Mouse (Mus musculus) frontal cortex, adult 2 months (tissue): ENCODE measurements around the gene Ooep. TPM values are rescaled to one million over a fixed set of nuclear protein-coding genes. Genes with fewer than 3 reads are reported as not detected.

Experiments used
- DNase-seq, 2 experiments: peaks; one replicate each; pipeline ENCODE4 v3.0.0; 2022; ENCODE audit warnings: low spot score in 1 of 2; ENCODE audit errors: extremely low spot score in 1 of 2
- polyA plus RNA-seq: library from polyadenylated mRNA; depleted of rRNA; stranded (reverse); fragments of >200 nt; gene quantifications from 2 replicates; pipeline ENCODE4 v1.2.3, GENCODE M21; 2012; rRNA removed

Gene Ooep
- 0.06 and 0.08 TPM in 2 replicates for polyA plus RNA-seq

DNA sequence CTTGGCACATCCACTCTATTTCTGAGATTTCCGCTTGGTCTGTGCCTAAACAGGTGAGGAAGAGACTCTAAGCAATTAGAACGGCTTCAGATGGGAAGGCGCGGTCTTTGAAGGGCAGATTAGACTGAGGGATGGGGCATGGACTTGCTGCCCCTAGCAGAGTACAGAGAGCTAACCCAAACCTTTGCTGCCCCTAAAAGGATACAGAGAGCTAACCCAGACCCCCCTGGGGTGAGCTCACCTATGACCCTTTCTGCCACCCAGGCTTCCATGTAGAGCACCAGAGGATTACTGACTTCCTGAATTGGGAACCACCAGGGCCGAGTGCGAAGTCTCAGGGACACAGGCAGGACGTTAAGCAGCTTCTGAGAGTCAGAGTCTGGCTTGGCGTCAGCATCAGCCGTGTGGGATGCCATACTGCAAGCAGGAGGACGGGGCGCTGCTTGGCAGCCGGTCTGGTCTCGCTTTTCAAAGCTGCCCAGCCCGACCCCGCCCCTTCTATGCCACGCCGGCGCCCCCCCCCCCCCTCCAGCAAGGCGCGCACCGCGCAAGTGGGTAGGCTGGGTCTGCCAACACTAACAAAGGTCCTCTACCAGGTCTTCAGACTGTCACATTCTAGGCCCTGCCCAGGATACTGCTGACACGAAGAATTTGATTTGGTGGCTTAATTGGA lies at the start of gene Ooep:
TSS of gene Ooep (minus strand) at position 613 of the 673 bp plus-strand sequence.
- DNase-seq, result no peak

DNA sequence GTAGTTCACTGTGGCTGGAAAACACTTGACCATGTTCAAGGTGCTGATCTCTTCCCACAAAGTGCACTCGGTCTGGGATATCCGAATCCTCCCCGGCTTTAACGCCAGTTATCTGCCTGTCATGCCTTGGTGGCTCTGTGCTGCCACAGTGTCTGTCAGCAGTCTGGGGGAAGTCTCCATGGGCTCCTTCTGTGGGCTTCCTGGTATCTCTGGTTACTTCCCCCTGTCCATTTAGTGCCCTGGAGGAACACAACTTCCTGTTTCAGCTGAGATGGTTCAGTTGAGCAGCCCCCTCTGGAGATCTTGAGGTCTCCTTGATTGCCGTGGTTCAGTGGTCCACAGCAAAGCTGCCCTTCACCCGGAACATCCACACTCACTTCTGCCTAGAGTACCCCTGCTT lies 49.7 kb upstream of the Ooep start:
- no peak for DNase-seq

DNA sequence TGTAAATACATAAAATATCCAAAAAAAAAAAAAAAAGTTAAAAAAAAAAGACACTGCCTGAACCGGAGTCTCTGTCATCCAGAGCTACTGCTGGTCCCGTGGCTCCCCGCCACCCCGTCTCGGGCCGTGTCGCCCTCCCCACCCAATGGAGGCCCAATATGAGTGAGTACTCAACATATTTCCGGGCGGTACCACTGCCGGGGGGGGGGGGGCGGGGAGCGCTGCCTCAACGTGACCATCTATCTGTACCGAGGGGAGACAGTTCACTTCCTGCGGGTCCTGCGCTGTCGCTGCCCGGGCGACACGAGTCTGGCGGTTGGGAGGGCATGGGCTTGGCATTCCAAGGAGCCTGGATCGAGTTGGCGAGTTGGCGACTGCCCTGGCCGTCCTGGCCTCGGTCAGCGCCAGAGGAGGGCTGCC lies 48.8 kb upstream of the Ooep start:
- no peak for DNase-seq

DNA sequence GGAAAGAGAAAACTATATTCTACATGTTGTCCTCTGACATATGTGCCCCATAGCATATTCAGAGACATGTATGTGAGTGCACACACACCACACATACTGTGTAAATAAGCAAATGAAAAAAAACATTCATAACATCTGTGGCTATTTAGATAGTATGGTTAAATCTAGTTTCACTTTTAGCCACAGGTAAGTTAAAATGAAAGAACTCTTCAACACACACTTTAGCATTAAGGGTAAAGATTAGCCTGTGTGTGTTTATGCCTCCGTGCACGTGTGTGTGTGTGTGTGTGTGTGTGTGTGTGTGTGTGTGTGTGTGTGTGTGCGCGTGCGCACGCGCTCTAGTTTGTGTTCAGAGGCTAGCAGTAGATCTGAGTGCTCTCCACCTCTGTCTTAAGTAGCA lies 23.1 kb upstream of the Ooep start:
- DNase-seq, result no peak

DNA sequence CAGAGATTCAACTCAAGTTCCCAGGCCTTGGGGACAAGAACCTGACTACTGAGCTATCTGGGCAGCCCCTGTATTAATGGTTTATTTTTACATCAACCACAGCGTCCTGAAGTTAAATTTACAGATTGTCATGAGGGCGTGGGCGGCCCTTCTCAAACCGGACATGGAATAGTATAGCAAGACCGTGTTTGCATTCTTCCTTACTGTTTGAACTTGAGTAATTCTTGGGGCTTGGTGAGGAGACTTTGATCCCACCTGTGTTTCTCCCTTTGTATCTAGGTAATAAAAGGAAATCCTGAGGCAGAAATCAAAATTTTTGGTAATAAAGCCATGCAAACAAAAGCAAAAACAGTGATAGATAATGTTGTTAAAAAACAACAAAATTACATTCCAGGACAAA lies 22.0 kb upstream of the Ooep start:
- DNase-seq, result no peak

DNA sequence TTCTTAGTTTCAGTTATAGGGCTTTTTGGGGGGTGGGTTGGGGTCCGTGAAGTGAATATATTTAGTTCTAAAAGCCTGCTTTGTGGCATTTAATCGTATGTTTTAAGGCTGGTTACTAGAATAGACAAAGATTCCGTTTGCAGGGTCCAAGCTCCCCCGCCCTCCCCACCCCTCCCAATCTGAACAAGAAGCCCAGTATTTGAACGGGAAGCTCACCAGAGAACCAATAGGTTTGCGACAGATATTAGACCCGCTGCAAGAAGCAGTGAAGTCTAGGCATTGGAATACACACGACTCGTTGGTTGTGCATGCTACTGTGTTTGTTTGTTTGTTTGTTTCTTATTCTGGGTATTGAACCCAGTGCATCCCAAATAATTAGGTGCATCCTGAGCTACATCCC lies 18.0 kb upstream of the Ooep start:
- DNase-seq, result no peak

DNA sequence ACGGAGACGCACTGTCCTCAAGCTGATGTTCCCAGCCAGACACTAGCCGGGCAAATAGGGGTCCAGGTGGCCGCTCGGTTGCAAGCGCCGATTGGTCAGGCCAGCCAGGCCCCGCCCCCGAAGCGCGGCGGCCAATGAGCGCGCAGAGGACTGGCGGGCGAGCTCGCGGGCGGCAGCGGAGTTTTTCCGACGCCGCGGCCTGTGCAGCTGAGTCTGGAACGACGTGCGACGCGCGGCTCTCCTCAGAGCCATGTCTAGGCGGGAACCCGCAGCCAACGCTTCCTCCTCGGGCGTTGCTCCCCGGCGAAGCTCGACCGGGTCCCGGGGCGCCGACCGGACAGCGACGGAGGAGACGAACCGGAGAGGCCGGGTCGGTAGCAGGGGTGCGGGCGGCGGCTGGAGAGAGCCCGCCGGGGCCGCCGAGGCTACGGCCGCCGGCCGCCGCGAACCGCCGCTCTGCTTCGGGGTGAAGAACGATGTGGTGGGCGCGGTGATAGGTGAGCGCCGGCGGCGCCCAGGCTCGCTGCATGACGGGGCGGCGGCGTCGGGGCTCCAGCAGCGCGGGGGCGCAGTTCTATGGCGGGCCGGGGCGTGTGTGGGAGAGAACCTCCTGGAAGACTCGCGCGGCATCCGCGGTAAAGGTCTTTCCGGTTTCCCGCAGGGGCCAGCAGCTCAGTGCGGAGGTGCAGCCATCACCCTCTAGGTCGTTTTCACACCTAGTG lies 17.3 kb upstream of the Ooep start, which contains the start of gene Ddx43:
TSS of gene Ddx43 (plus strand) at position 148 of the 722 bp plus-strand sequence.
- DNase-seq, result peak in 1 of 2 experiments; percentile 17

DNA sequence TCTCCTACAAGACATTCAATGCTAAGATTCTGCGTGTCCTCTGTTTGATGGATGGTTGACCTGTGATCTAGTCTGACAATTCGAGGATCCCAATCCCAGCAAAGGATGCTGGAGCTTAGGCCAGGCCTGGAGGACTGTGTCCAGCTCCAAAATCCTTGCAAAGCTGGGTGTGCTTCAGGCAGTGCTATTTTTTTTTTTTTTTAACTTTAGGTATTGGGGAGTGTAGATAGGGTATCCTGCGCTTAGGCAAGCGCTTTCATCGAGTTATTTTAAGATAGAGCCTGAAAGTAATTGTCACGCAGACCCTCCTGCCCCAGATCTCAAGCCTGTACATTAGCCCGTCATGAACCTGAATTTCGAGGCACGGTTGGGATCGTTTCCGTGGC lies 16.7 kb upstream of the Ooep start:
- DNase-seq, result no peak

DNA sequence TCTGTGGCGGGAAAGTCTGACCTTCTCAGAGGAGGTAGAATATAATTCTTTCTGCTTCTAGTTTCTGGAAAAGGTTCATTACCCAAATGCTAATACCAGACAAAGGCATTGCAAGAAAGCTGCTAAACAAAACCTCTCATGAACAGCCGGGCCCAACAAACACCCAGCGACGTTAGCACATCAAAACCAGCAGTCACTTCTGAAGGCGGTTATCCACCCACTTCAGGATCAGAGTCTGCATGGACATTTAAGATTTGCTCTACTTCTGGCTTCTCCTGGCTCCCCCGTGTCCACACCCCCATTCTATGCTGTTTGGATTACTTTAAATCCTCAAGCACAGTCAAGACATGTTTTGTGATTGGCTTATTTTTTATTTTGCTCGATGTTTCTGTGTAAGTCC lies 16.1 kb upstream of the Ooep start:
- peak in 1 of 2 experiments; percentile 9 for DNase-seq

DNA sequence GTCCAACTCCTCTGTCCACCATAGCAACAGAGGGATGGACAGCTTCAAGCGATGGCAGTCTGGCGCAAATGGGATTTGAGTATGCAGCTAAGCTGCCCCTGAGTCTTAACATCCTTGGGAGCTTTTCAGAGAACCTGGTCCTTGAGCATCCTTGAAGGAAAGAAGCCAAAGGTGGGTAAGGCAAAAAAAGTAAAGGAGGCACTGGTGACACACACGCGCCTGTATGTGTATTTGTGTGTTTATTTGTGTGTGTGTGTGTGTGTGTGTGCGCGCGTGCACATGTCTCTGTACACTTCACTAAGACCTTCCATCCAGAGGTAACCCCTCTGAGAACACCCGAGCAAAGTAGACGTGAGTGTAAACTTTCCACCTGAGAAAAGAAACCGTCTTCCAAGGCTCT lies 15.2 kb upstream of the Ooep start:
- no peak for DNase-seq

DNA sequence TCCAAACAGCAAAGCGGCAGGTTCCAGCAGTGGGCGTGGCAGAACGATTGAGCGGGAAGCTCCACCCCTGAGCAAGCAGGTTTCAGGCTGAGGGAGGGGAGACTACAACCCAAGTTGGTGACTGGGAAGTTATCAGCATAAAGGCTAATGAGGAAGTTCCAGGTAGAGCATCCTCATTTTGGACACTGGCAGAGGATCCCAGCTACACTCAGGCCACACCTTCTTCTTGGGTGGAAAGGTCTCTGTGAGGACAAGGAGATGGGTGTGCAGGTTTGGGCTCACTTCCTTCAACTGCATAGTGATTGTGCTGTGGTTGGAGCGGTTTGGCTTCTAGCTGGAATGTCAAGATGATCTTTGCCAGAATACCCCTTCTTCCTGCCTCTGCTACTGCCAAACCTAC lies 11.5 kb upstream of the Ooep start:
- DNase-seq, result no peak

DNA sequence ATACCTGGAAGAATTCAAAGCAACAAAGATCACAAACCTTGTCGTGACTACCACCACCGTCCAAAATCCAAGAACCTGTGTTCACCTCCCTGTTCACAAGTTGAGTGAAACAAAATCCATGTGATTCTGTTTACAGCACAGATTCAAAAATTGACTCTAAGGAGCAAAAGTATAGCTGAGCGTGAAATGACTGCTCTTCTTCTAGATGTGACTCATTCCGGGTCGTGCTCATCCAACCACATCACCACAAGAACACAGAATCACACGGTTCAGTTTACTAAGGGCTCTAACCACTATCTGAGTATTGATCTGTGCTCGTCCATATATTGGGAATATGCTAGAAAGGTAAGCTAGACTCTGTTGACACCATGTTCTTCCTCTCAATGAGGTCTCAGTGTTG lies 8.4 kb upstream of the Ooep start:
- no peak for DNase-seq

DNA sequence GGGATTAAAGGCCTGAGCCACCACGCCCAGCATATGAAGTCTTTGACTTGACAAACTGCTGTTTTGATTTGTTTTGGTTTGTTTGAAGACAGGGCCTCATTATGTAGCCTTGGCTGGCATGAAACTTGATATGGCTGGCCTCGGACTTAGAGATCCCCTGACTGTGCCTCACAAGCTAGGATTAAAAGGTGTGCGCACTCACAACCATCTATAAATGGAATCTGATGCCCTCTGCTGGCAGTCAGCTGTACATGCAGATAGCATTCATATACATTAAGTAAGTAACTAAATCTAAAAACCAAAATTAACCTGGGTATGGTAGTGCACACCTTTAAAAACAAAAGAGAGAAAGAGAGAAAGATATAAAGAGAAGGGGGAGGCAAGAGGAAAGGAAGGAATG lies 7.4 kb upstream of the Ooep start:
- no peak for DNase-seq

DNA sequence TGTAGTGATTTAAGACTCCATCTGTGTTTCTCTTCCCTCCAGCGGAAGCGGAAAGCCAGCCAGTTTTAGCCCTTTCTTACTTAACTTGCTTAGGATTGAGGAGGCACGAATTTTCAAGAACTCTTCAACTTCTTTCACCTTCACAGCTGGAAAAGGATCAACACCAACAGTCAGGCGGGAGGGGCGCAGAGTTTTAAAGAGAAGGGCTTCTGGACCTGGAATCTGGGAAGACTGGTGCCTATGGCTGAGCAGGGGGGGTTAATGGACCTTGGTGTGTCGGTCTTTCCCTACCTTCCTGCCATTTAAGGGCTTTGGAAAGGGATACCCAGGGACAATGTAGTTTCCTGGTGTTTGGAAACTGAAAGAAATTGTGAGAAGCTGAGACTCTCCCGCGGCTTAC lies 979 bp downstream of the Ooep start:
- DNase-seq, result no peak

DNA sequence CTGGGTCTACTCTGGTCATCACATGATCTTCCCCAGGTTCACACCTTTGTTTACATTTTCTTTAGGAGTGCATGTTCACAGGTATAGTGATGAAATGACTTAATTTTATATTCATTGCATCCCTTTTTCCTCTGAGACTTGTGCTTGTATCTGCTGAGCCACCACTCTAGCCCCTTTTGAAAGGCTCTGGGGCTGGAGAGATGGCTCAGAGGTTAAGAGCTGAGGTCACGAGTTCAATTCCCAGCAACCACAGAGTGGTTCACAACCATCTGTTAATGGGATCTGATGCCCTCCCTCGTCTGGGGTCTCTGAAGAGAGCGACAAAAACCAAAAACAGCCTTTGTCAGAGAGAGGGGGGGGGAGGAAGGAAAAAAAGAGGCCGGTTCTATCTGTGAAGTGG lies 3.0 kb downstream of the Ooep start:
- DNase-seq, result no peak

DNA sequence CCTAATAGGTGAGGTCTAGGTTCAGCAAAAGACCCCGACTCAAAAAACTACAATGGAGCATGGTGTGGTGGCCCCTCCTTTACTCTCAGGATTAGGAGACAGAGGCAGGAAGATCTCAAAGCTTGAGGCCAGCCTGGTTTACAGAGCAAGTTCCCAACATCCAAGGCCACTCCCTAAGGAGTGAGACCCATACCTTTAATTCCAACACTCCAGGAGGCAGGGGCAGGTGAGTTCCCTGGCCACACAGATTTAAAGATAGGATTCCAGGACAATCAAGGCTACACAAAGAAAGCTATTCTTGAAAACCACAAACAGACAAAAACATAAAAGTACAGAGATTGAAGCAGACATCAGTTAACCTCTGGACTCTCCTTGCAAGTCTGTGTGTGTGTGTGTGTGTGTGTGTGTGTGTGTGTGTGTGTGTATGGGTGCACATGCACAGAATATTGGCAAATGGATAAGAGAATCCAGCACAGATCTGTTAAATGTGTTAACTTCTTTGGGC lies 3.6 kb downstream of the Ooep start:
- DNase-seq, result no peak

DNA sequence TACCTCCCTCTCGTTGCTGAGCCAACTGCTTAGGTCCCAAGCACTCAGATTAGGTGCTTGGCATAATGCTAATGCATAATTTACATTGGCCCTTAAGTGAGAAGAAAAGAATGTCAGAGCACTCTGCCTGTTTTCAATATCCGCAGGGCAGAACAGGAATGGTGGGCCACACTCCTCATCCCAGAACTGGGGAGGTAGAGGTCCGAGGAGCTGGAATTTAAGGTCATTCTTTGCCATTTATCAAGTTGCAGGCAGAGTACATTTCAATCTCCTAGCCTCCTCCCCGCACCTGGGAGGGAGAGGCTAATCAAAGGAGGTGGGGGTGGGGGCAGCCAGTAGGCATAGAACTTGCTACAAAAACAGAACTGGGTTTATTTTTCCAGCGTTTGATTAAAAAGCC lies 4.1 kb downstream of the Ooep start:
- DNase-seq, result no peak

DNA sequence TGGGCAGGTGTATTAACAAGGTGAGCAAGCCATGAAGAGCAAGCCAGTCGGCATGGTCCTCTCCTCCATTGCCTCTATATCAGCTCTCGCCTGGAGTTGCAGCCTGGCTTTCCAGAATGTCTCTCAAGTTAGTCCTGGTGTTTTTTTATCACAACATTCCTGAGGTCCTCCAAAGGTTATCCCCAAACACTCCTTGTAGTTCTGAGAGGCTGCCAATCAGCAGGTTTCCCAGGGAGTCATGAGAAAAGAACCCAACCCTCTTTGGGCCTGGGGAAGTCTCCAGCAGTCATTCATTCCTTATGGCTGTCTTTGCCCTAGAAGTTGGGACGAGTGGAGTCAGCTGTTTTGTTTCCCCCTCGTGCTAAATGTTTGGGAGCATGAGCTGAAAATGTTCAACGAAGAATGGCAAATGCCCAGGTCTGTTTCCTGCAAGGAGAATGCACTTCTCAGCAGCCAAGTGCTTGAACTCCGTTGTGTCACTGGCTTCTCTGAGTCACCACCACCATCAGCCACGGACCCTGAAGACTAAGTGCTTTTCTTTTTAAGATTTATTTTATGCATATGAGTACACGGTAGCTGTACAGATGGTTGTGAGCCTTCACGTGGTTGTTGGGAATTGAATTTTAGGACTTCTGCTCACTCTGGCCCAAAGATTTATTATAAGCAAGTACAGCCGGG lies 5.6 kb downstream of the Ooep start:
- no peak for DNase-seq

DNA sequence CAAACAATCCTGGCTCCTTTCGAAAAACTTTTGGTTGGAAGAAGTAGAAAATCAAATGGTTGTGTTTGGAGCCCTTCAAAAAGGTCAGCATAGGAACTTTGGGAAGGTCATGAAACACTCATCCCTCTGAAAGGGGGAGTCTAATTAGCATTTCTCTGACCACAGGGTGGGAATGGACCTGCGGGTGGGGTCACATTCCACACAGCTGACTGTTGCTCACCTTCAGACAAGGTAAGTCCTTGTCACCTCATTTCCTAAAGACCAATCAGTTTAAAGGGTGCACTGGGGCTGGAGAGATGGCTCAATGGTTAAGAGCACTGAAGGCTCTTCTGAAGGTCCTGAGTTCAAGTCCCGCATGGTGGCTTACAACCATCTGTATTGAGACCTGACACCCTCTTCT lies 7.1 kb downstream of the Ooep start:
- no peak for DNase-seq

DNA sequence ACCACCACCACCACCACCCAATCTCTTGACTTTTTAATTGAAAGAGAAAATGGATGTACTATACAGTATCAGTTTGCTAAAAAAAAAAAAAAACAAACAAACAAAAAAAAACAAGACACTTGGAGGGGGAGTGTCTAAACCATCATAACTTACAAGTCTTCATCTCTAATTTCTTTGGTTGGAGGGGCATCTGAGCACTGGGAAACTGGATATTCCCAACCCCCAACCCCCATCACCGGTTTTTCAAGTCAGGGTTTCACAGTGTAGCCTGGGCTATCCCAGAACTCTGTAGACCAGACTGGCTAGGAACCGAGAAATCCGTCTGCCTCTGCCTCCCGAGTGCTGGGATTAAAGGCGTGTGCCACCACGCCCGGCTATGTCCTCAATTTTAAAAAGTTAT lies 8.7 kb downstream of the Ooep start:
- DNase-seq, result no peak

DNA sequence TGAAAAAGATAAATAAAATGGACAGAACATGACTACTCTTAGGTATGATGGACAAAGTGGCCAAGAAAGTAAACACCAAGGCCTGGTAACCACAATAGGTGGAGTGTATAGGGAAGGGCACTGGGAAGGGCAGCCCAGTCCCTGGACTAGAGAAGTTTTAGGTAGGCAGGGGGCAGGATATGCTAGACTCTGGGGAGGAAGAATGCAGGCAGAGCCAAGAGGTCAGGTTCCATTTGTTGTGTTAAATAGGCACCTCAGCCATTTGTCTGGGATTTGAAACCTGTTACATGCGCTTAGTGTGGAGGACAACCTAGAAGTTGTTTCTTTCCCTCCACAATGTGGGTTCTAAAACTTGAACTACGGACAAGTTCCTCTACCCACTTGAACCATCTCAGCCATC lies 9.2 kb downstream of the Ooep start:
- DNase-seq, result no peak
